Mouse (Mus musculus) Patski (cell line): ENCODE data around the gene Alox12e. TPM values are rescaled to one million over a fixed set of nuclear protein-coding genes. Genes with fewer than 3 reads are reported as not detected.
A peak's percentile ranks its signal among the peaks of the same experiment; 100 is the strongest.
"Not testable (repeated sequence)": the region's sequence is repeated elsewhere in the genome, so short reads cannot be mapped to it uniquely, and the experiment has no call there.

Experiments
- ATAC-seq: fragments of 100-300 bp; one replicate; pipeline ENCODE4 v1.8.0; 2021
- CTCF ChIA-PET: fragments of 350-600 bp; sonication (Branson Sonifier 250); formaldehyde crosslinking; loops from one replicate; lab custom pipeline; 2022; ENCODE audit warnings: inconsistent platforms; lab: Charles Lee
- POLR2A ChIA-PET: fragments of 350-600 bp; sonication (Branson Sonifier 250); formaldehyde crosslinking; loops from one replicate; lab custom pipeline; 2022; ENCODE audit warnings: antibody characterized with exemption, inconsistent platforms; lab: Charles Lee
- DNase-seq: peaks from one replicate; pipeline ENCODE4 v3.0.0-alpha.2; 2011; ENCODE audit warnings: low read depth, low spot score
- H3K27me3 ChIP-seq: fragments of 371-371 bp; one replicate; pipeline ENCODE4 v1.5.1; 2021
- CTCF ChIP-seq: fragments of 100-300 bp; IDR thresholded peaks from one replicate; pipeline ENCODE4 v1.5.1; 2021
- in situ Hi-C: fragments of 300-500 bp; cut with MboI; formaldehyde crosslinking; loops from 3 replicates; pipeline ENCODE4 v1.11.1; 2018; ENCODE audit warnings: low pct_unique_long_range_greater_than_20kb, mixed read lengths
- polyA plus RNA-seq: library from polyadenylated mRNA; unstranded; gene quantifications from one replicate; pipeline ENCODE4 v1.2.3, GENCODE M21; 2021

The Alox12e gene
- polyA plus RNA-seq, result not detected

- ATAC-seq (no peak), DNase-seq (no peak)
- TF ChIP-seq CTCF, result no peak
- ChIA-PET CTCF (interaction anchor here (1.4 kb wide), 1 partner anchor 85 kb away, joined by 3 read pairs; the partner anchor contains the start of gene 0610010K14Rik), POLR2A (no interaction called here)
- H3K27me3 ChIP-seq, result peaks cover 48% of the 10 kb centered on the region
- in situ Hi-C loops, result no loop called here
These were observed at the start of gene Alox12e for GRCm38 (mm10) chr11:70322528-70322927. Alox12e (minus strand) TSS chr11:70322628.

GRCm38 (mm10) chr11:70368626-70369025 is 46.2 kb upstream of the Alox12e start:
- POLR2A ChIA-PET, DNase-seq, in situ Hi-C loops, CTCF ChIA-PET, ATAC-seq: not testable (repeated sequence)
- H3K27me3 ChIP-seq, result peaks cover 16% of the 10 kb centered on the region

- CTCF ChIA-PET, in situ Hi-C loops, DNase-seq, ATAC-seq, POLR2A ChIA-PET: not testable (repeated sequence)
- peaks cover 16% of the 10 kb centered on the region for H3K27me3 ChIP-seq
These were observed 45.3 kb upstream of the Alox12e start for GRCm38 (mm10) chr11:70367701-70368100.

GRCm38 (mm10) chr11:70351868-70352267 is 29.4 kb upstream of the Alox12e start, which contains the start of gene Alox15:
Alox15 (minus strand) TSS chr11:70352031.
- in situ Hi-C loops, result no loop called here
- ChIA-PET POLR2A (interaction anchor here (0.9 kb wide), 1 partner anchor 11 kb away, joined by 3 read pairs; no protein-coding TSS in a partner anchor), CTCF (interaction anchor here (1.2 kb wide), 1 partner anchor 17 kb away, joined by 4 read pairs; no protein-coding TSS in a partner anchor)
- no peak for DNase-seq
- TF ChIP-seq CTCF, result no peak
- no peak for ATAC-seq
- H3K27me3 ChIP-seq, result peaks cover 72% of the 10 kb centered on the region

- in situ Hi-C loops, result no loop called here
- H3K27me3 ChIP-seq, result peaks cover 71% of the 10 kb centered on the region
- TF ChIP-seq CTCF, result no peak
- DNase-seq (no peak), ATAC-seq (no peak)
- CTCF ChIA-PET, result no interaction called here
- POLR2A ChIA-PET, result interaction anchor here (0.5 kb wide), 1 partner anchor 21 kb away, joined by 3 read pairs; no protein-coding TSS in a partner anchor
These were observed 26.2 kb upstream of the Alox12e start for GRCm38 (mm10) chr11:70348630-70349029.

GRCm38 (mm10) chr11:70347861-70348260 is 25.4 kb upstream of the Alox12e start:
- no peak for ATAC-seq

GRCm38 (mm10) chr11:70345546-70345945 is 23.1 kb upstream of the Alox12e start:
- POLR2A ChIA-PET, result no interaction called here
- TF ChIP-seq CTCF, result no peak
- H3K27me3 ChIP-seq, result peaks cover 63% of the 10 kb centered on the region
- DNase-seq (no peak), ATAC-seq (no peak)
- CTCF ChIA-PET, result no interaction called here
- in situ Hi-C loops, result no loop called here

More at GRCm38 (mm10) chr11:70347861-70348260, 25.4 kb upstream of the Alox12e start:
- POLR2A ChIA-PET, result no interaction called here
- CTCF ChIA-PET, result no interaction called here
- no peak for DNase-seq
- in situ Hi-C loops, result no loop called here
- TF ChIP-seq CTCF, result no peak
- H3K27me3 ChIP-seq, result peaks cover 67% of the 10 kb centered on the region

GRCm38 (mm10) chr11:70345061-70345460 is 22.6 kb upstream of the Alox12e start:
- POLR2A ChIA-PET, result no interaction called here
- no peak for TF ChIP-seq CTCF
- in situ Hi-C loops, result no loop called here
- no peak for DNase-seq
- CTCF ChIA-PET, result interaction anchor here (0.7 kb wide), 1 partner anchor 115 kb away, joined by 3 read pairs; no protein-coding TSS in a partner anchor
- ATAC-seq, result no peak
- H3K27me3 ChIP-seq, result peaks cover 58% of the 10 kb centered on the region

- POLR2A ChIA-PET, result no interaction called here
- H3K27me3 ChIP-seq, result peaks cover 52% of the 10 kb centered on the region
- ATAC-seq, result no peak
- CTCF ChIA-PET, result no interaction called here
- TF ChIP-seq CTCF, result no peak
- in situ Hi-C loops, result no loop called here
- no peak for DNase-seq
These were observed 17.1 kb upstream of the Alox12e start for GRCm38 (mm10) chr11:70339481-70339880.

- DNase-seq, result no peak
These were observed 12.0 kb upstream of the Alox12e start for GRCm38 (mm10) chr11:70334477-70334876.

GRCm38 (mm10) chr11:70324726-70325125 is 2.3 kb upstream of the Alox12e start:
- in situ Hi-C loops, result no loop called here
- CTCF ChIA-PET, result no interaction called here
- peaks cover 31% of the 10 kb centered on the region for H3K27me3 ChIP-seq
- POLR2A ChIA-PET, result no interaction called here
- TF ChIP-seq CTCF, result no peak
- DNase-seq, result no peak
- no peak for ATAC-seq

More at GRCm38 (mm10) chr11:70334477-70334876, 12.0 kb upstream of the Alox12e start:
- peak; percentile 86 for TF ChIP-seq CTCF
- in situ Hi-C loops, result no loop called here
- CTCF ChIA-PET, result interaction anchor here (1.3 to 2.3 kb wide), 3 partner anchors 14 to 21 kb away, joined by 3 to 11 read pairs (median 4); partner anchors contain the start of gene Alox15
- no peak for ATAC-seq
- peaks cover 54% of the 10 kb centered on the region for H3K27me3 ChIP-seq
- POLR2A ChIA-PET, result no interaction called here
